Mouse (Mus musculus): ENCODE measurements around the gene Mrpl42. TPM values are rescaled to one million over a fixed set of nuclear protein-coding genes. Genes with fewer than 3 reads are reported as not detected.
"Not testable (repeated sequence)": the region's sequence is repeated elsewhere in the genome, so short reads cannot be mapped to it uniquely, and the experiment has no call there.

The Mrpl42 gene
- 340 and 341 TPM in 2 replicates for polyA plus RNA-seq (2014; fragmentation: Nextera tagmentation; extraction: Ambion mirVana)

DNA sequence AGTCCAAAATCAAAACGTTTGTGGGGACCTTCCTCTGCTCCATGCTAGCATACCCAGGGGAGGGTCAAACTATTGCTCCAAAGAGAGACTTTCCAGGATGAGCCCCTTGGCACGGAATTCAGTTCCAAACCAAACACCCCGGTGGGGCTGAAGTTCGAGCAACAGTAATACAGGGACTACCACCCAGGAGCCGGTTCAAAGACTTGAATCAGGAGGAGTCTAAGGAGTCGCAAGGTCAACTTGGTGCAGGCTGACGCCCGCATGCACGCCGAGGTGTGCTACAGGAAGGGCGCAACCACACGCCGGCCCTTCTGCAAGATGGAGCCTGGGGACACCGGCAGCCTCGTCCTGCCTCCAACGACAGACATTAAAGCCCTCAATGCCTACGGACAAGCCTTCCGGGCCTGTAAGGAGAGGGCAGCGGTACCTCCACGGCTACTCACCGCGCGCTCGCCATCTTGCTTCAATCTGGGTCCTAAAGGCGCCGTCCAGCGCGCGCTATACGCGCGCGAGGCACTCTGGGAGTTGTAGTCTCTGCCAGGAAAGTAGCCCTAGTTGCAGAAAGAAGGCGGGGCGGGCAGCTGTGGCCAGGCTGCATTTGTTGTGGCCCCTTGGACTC lies at the start of gene Mrpl42:
Gene Mrpl42 (minus strand): TSS at position 478 of the 619 bp plus-strand sequence.
- H3K36me3 ChIP-seq (replicated peaks; ENCODE audit: control insufficient read depth, insufficient read depth, low read depth, low read length), result no peaks in the 10 kb centered on the region

DNA sequence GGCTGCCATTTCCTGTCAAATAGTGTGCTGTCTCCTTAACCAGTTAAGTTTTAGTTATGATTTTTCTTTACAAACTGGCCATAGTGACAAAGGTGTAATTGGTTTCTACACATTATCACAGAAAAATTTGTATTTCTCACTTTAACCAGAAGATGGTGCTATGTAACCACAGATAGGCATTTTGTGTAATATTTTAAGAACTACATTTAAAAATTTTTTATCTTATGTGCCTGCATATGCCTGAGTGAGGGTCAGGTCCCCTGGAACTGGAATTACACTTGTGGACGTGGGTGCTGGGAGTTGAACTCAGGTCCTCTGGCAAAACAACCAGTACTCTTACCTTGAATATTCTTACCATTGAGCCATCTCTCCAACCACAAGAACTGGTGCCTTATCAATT lies 48.8 kb upstream of the Mrpl42 start:
- Histone ChIP-seq H3K4me2 (ENCODE audit: low read depth, low read length) (no peak overlapping the region), H3K9ac (replicated peaks; ENCODE audit: low read length) (no peak overlapping the region), H3K27ac (replicated peaks; ENCODE audit: low read depth, low read length) (no peak overlapping the region), H3K36me3 (replicated peaks; ENCODE audit: control insufficient read depth, insufficient read depth, low read depth, low read length) (no peaks in the 10 kb centered on the region), H3K9me3 (replicated peaks; ENCODE audit: control insufficient read depth, low read length) (no peaks in the 10 kb centered on the region), H3K4me1 (ENCODE audit: control insufficient read depth, insufficient read depth, low read length) (no peaks in the 10 kb centered on the region), H3K4me3 (ENCODE audit: low read depth, low read length) (no peak overlapping the region), H3K27me3 (ENCODE audit: control insufficient read depth, insufficient read depth, low read length) (no peaks in the 10 kb centered on the region)
- no peak for ATAC-seq (replicated peaks; ENCODE audit: insufficient number of reproducible peaks, low FRiP score, low TSS enrichment, low read depth)
- peak; percentile 34 for DNase-seq (ENCODE audit: low spot score)
- 73% methylated on average over 1 of the region's 1 CpGs for WGBS

More for the DNA sequence above, at the start of gene Mrpl42:
- H3K4me1 ChIP-seq (ENCODE audit: control insufficient read depth, insufficient read depth, low read length), result no peaks in the 10 kb centered on the region
- H3K9ac ChIP-seq (replicated peaks; ENCODE audit: low read length), result peak within 1 kb of the TSS; percentile 92
- H3K27me3 ChIP-seq (ENCODE audit: control insufficient read depth, insufficient read depth, low read length), result no peaks in the 10 kb centered on the region
- H3K9me3 ChIP-seq (replicated peaks; ENCODE audit: control insufficient read depth, low read length), result no peaks in the 10 kb centered on the region
- H3K4me3 ChIP-seq (ENCODE audit: low read depth, low read length), result peak within 1 kb of the TSS; percentile 72
- peak within 1 kb of the TSS; percentile 46 for H3K4me2 ChIP-seq (ENCODE audit: low read depth, low read length)
- WGBS, result under 1% methylated on average over 35 of the region's 35 CpGs
- ATAC-seq (replicated peaks; ENCODE audit: insufficient number of reproducible peaks, low FRiP score, low TSS enrichment, low read depth) (peak; percentile 94), DNase-seq (ENCODE audit: low spot score) (peak; percentile 96)
- H3K27ac ChIP-seq (replicated peaks; ENCODE audit: low read depth, low read length), result peak within 1 kb of the TSS; percentile 66; the same call in 1 of the 2 replicates

DNA sequence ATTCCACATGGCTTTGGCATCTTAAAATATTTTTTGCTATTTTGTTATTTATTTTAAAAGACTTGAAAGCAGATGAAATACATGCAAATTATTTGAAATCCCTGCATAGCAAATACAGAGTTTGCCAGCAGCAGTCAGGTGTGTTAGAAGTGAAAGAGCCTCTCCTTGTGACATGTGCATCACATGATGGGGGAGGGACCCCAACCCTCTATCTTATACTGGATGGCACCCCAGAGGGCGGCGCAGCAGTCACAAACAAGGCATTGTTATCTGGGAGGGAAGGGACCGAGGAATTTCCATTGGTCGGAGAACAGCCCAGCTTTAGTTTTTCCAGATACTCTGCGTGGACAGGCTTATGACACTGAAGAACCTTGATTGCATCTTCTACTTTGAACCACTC lies 47.3 kb upstream of the Mrpl42 start:
- WGBS, result 50% methylated on average over 5 of the region's 5 CpGs
- not testable (repeated sequence) for H3K36me3 ChIP-seq (replicated peaks; ENCODE audit: control insufficient read depth, insufficient read depth, low read depth, low read length); DNase-seq (ENCODE audit: low spot score); H3K4me3 ChIP-seq (ENCODE audit: low read depth, low read length); H3K9ac ChIP-seq (replicated peaks; ENCODE audit: low read length); ATAC-seq (replicated peaks; ENCODE audit: insufficient number of reproducible peaks, low FRiP score, low TSS enrichment, low read depth); H3K27ac ChIP-seq (replicated peaks; ENCODE audit: low read depth, low read length); H3K27me3 ChIP-seq (ENCODE audit: control insufficient read depth, insufficient read depth, low read length); H3K4me2 ChIP-seq (ENCODE audit: low read depth, low read length); H3K4me1 ChIP-seq (ENCODE audit: control insufficient read depth, insufficient read depth, low read length); H3K9me3 ChIP-seq (replicated peaks; ENCODE audit: control insufficient read depth, low read length)

GRCm38 (mm10) chr10:95548154-95548826 lies 46.5 kb upstream of the Mrpl42 start:
- 84% methylated on average over 11 of the region's 11 CpGs for WGBS
- no peaks in the 10 kb centered on the region for H3K27me3 ChIP-seq (ENCODE audit: control insufficient read depth, insufficient read depth, low read length)
- no peaks in the 10 kb centered on the region for H3K4me1 ChIP-seq (ENCODE audit: control insufficient read depth, insufficient read depth, low read length)
- no peak overlapping the region for H3K4me3 ChIP-seq (ENCODE audit: low read depth, low read length)
- no peak overlapping the region for H3K27ac ChIP-seq (replicated peaks; ENCODE audit: low read depth, low read length)
- H3K9ac ChIP-seq (replicated peaks; ENCODE audit: low read length), result no peak overlapping the region
- no peak overlapping the region for H3K4me2 ChIP-seq (ENCODE audit: low read depth, low read length)
- no peaks in the 10 kb centered on the region for H3K36me3 ChIP-seq (replicated peaks; ENCODE audit: control insufficient read depth, insufficient read depth, low read depth, low read length)
- DNase-seq (ENCODE audit: low spot score), result no peak
- no peaks in the 10 kb centered on the region for H3K9me3 ChIP-seq (replicated peaks; ENCODE audit: control insufficient read depth, low read length)
- ATAC-seq (replicated peaks; ENCODE audit: insufficient number of reproducible peaks, low FRiP score, low TSS enrichment, low read depth), result no peak

GRCm38 (mm10) chr10:95546178-95546577 lies 44.4 kb upstream of the Mrpl42 start:
- no peak for ATAC-seq (replicated peaks; ENCODE audit: insufficient number of reproducible peaks, low FRiP score, low TSS enrichment, low read depth)
- Histone ChIP-seq H3K27ac (replicated peaks; ENCODE audit: low read depth, low read length) (no peak overlapping the region), H3K36me3 (replicated peaks; ENCODE audit: control insufficient read depth, insufficient read depth, low read depth, low read length) (no peaks in the 10 kb centered on the region), H3K9ac (replicated peaks; ENCODE audit: low read length) (no peak overlapping the region), H3K4me2 (ENCODE audit: low read depth, low read length) (no peak overlapping the region), H3K27me3 (ENCODE audit: control insufficient read depth, insufficient read depth, low read length) (no peaks in the 10 kb centered on the region), H3K4me1 (ENCODE audit: control insufficient read depth, insufficient read depth, low read length) (no peaks in the 10 kb centered on the region), H3K9me3 (replicated peaks; ENCODE audit: control insufficient read depth, low read length) (no peaks in the 10 kb centered on the region), H3K4me3 (ENCODE audit: low read depth, low read length) (no peak overlapping the region)
- DNase-seq (ENCODE audit: low spot score), result no peak
- 89% methylated on average over 2 of the region's 2 CpGs for WGBS

DNA sequence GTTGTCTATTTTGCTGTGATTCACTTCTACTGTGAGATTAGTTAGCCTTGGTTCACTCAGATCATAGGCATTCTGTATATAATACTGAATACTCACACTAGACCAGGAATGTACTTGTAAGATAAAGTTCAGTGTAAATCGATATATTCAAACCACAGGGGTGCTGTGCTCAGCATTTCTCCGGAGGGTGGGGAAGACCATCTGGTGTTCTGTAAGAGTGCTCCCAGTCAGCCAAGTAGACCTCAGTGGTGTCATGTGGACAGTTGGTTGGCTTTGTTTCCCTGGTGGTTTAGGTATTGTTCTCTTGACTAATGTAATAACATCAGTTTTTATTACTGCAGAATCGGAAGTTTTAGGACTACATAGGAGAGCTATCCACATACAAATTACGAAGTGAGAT lies 43.3 kb upstream of the Mrpl42 start:
- DNase-seq (ENCODE audit: low spot score) (no peak), ATAC-seq (replicated peaks; ENCODE audit: insufficient number of reproducible peaks, low FRiP score, low TSS enrichment, low read depth) (0 out of 2 replicates have a peak, but pooled peaks have one; percentile 44)
- 82% methylated on average over 4 of the region's 4 CpGs for WGBS
- Histone ChIP-seq H3K4me1 (ENCODE audit: control insufficient read depth, insufficient read depth, low read length) (no peaks in the 10 kb centered on the region), H3K4me2 (ENCODE audit: low read depth, low read length) (no peak overlapping the region), H3K9me3 (replicated peaks; ENCODE audit: control insufficient read depth, low read length) (no peaks in the 10 kb centered on the region), H3K36me3 (replicated peaks; ENCODE audit: control insufficient read depth, insufficient read depth, low read depth, low read length) (no peaks in the 10 kb centered on the region), H3K27ac (replicated peaks; ENCODE audit: low read depth, low read length) (no peak overlapping the region), H3K27me3 (ENCODE audit: control insufficient read depth, insufficient read depth, low read length) (no peaks in the 10 kb centered on the region), H3K9ac (replicated peaks; ENCODE audit: low read length) (no peak overlapping the region), H3K4me3 (ENCODE audit: low read depth, low read length) (no peak overlapping the region)

DNA sequence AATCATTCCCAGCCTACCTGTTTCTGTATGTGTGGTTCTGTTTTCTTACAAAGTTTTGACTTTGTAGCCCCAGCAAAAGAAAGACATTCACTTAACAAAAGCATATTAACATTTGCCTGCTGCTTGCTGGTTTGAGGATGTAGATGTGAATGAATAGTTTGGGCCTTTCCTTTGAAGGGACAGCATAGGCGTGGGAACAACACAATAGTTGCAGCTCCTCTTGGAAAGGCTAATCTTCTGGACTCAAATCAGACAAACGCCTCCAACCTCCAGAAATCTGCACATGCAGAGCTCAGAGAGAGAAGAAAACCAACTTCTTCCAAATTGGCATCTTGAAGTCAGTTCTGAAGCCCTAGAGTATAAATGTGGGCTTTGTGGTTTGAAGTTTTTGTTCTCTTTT lies 42.9 kb upstream of the Mrpl42 start:
- Histone ChIP-seq H3K27me3 (ENCODE audit: control insufficient read depth, insufficient read depth, low read length) (no peaks in the 10 kb centered on the region), H3K27ac (replicated peaks; ENCODE audit: low read depth, low read length) (no peak overlapping the region), H3K4me2 (ENCODE audit: low read depth, low read length) (no peak overlapping the region), H3K9ac (replicated peaks; ENCODE audit: low read length) (no peak overlapping the region), H3K9me3 (replicated peaks; ENCODE audit: control insufficient read depth, low read length) (no peaks in the 10 kb centered on the region), H3K36me3 (replicated peaks; ENCODE audit: control insufficient read depth, insufficient read depth, low read depth, low read length) (no peaks in the 10 kb centered on the region), H3K4me3 (ENCODE audit: low read depth, low read length) (no peak overlapping the region), H3K4me1 (ENCODE audit: control insufficient read depth, insufficient read depth, low read length) (no peaks in the 10 kb centered on the region)
- no peak for DNase-seq (ENCODE audit: low spot score)
- WGBS, result 82% methylated on average over 2 of the region's 2 CpGs
- ATAC-seq (replicated peaks; ENCODE audit: insufficient number of reproducible peaks, low FRiP score, low TSS enrichment, low read depth), result no peak

DNA sequence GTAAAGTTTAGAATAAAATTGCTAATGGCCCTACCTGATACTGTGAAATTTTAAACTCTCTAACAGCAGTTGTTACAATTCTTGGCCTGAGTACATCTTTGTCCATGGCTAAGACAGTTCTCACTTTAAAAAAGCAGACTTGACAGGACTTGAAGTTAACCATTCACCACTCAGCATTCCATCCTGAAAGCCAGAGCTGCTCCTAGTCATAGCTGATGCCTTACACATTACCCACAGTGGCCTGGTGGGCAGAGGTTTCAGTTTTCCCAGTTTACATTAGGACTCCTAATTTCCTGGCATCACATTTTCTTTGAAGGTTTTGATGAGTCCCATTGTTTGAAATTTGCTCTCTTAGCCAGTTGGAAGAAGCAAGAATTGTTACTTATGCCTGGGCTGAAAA lies 42.3 kb upstream of the Mrpl42 start:
- H3K4me2 ChIP-seq (ENCODE audit: low read depth, low read length), result no peak overlapping the region
- no peaks in the 10 kb centered on the region for H3K4me1 ChIP-seq (ENCODE audit: control insufficient read depth, insufficient read depth, low read length)
- H3K27me3 ChIP-seq (ENCODE audit: control insufficient read depth, insufficient read depth, low read length), result no peaks in the 10 kb centered on the region
- no peaks in the 10 kb centered on the region for H3K36me3 ChIP-seq (replicated peaks; ENCODE audit: control insufficient read depth, insufficient read depth, low read depth, low read length)
- H3K27ac ChIP-seq (replicated peaks; ENCODE audit: low read depth, low read length), result no peak overlapping the region
- DNase-seq (ENCODE audit: low spot score), result no peak
- H3K4me3 ChIP-seq (ENCODE audit: low read depth, low read length), result no peak overlapping the region
- ATAC-seq (replicated peaks; ENCODE audit: insufficient number of reproducible peaks, low FRiP score, low TSS enrichment, low read depth), result no peak
- H3K9me3 ChIP-seq (replicated peaks; ENCODE audit: control insufficient read depth, low read length), result no peaks in the 10 kb centered on the region
- H3K9ac ChIP-seq (replicated peaks; ENCODE audit: low read length), result no peak overlapping the region
